Mouse (Mus musculus): ENCODE results near the gene Jag2. TPM values are rescaled to one million over a fixed set of nuclear protein-coding genes. Genes with fewer than 3 reads are reported as not detected.

Gene Jag2
- polyA plus RNA-seq, 1 experiment from 2014 or later, result 0.14 TPM

DNA sequence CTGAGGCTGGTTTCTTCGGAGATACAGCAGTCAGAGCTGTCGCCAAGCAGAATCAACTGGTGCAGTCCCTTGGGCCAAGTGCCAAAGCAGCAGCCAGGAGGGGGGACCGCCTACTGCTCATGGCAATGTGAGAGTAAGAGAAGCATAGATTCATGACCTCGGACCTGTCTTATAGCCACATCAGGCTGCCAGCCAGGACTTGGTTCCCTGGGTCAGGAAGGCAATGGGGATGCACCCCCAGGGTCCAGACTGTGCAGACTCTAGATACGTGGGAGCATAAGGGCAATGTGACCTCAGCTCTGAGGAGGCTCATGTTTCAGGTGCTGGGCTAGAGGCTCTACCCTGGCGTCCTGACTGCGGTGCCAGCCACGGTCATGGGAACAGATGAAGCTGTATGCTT lies 25.6 kb downstream of the Jag2 start:
- Histone ChIP-seq H3K9me3 (ENCODE audit: low read length) (no peaks in the 10 kb centered on the region), H3K9ac (replicated peaks) (no peak overlapping the region), H3K27me3 (ENCODE audit: insufficient read depth, low read length) (no peaks in the 10 kb centered on the region), H3K27ac (ENCODE audit: low read depth) (no peak overlapping the region), H3K4me3 (ENCODE audit: low read depth, low read length) (no peak overlapping the region), H3K4me1 (ENCODE audit: insufficient read depth) (no peaks in the 10 kb centered on the region), H3K36me3 (replicated peaks; ENCODE audit: insufficient read depth, low read length) (no peaks in the 10 kb centered on the region), H3K4me2 (ENCODE audit: low read depth, low read length) (no peak overlapping the region)
- 83% methylated on average over 8 of the region's 8 CpGs for WGBS (ENCODE audit: insufficient replicate concordance)
- TF ChIP-seq EP300 (IDR thresholded peaks at IDR 0.05; ENCODE audit: low read depth), result no peak
- DNase-seq, result no peak
- ATAC-seq, result no peak

GRCm38 (mm10) chr12:112900641-112901040 lies 28.9 kb downstream of the Jag2 start:
- Histone ChIP-seq H3K9ac (replicated peaks) (no peak overlapping the region), H3K36me3 (replicated peaks; ENCODE audit: insufficient read depth, low read length) (no peaks in the 10 kb centered on the region), H3K9me3 (ENCODE audit: low read length) (no peaks in the 10 kb centered on the region), H3K4me2 (ENCODE audit: low read depth, low read length) (no peak overlapping the region), H3K4me3 (ENCODE audit: low read depth, low read length) (no peak overlapping the region), H3K27me3 (ENCODE audit: insufficient read depth, low read length) (no peaks in the 10 kb centered on the region), H3K4me1 (ENCODE audit: insufficient read depth) (peaks cover 1% of the 10 kb centered on the region; the same call in 1 of the 2 replicates), H3K27ac (ENCODE audit: low read depth) (no peak overlapping the region)
- DNase-seq (no peak), ATAC-seq (no peak)
- TF ChIP-seq CTCF (IDR thresholded peaks at IDR 0.05; ENCODE audit: low read depth), result no peak
- TF ChIP-seq EP300 (IDR thresholded peaks at IDR 0.05; ENCODE audit: low read depth), result no peak
- WGBS (ENCODE audit: insufficient replicate concordance), result 85% methylated on average over 9 of the region's 9 CpGs

GRCm38 (mm10) chr12:112898960-112899359 lies 30.6 kb downstream of the Jag2 start:
- Histone ChIP-seq H3K9ac (replicated peaks) (no peak overlapping the region), H3K4me2 (ENCODE audit: low read depth, low read length) (no peak overlapping the region), H3K9me3 (ENCODE audit: low read length) (no peaks in the 10 kb centered on the region), H3K4me1 (ENCODE audit: insufficient read depth) (peaks cover 11% of the 10 kb centered on the region; the same call in 1 of the 2 replicates), H3K27me3 (ENCODE audit: insufficient read depth, low read length) (peaks cover 2% of the 10 kb centered on the region; the same call in 1 of the 2 replicates), H3K27ac (ENCODE audit: low read depth) (no peak overlapping the region), H3K36me3 (replicated peaks; ENCODE audit: insufficient read depth, low read length) (no peaks in the 10 kb centered on the region), H3K4me3 (ENCODE audit: low read depth, low read length) (no peak overlapping the region)
- no peak for ATAC-seq
- 57% methylated on average over 4 of the region's 4 CpGs for WGBS (ENCODE audit: insufficient replicate concordance)
- DNase-seq, result no peak
- TF ChIP-seq EP300 (IDR thresholded peaks at IDR 0.05; ENCODE audit: low read depth) (no peak), CTCF (IDR thresholded peaks at IDR 0.05; ENCODE audit: low read depth) (no peak)

DNA sequence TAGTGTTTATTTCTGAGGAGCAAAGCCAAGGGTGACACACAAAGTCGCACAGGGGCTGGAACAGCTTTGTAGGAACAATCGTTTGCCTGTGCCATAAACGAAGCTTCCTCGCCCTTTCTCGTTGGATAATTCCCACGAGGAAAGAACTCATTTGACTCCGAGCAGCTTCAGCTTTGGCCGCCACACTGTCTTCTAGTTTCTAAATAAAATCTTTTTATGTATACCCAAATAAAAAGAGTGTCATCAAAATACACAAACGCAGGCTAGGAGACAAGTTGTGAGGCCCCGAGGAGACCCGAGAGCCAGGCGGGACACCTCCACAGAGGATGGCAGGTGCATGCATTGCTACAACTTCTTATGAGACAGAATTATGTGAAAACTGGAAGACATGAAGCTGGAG lies 31.2 kb downstream of the Jag2 start:
- WGBS (ENCODE audit: insufficient replicate concordance), result 72% methylated on average over 12 of the region's 12 CpGs
- H3K27ac ChIP-seq (ENCODE audit: low read depth), result no peak overlapping the region
- no peak for TF ChIP-seq EP300 (IDR thresholded peaks at IDR 0.05; ENCODE audit: low read depth)

GRCm38 (mm10) chr12:112897522-112898212 lies 31.9 kb downstream of the Jag2 start:
- H3K27me3 ChIP-seq (ENCODE audit: insufficient read depth, low read length), result peaks cover 6% of the 10 kb centered on the region; the same call in 1 of the 2 replicates

More for the DNA sequence above, 31.2 kb downstream of the Jag2 start:
- H3K36me3 ChIP-seq (replicated peaks; ENCODE audit: insufficient read depth, low read length), result no peaks in the 10 kb centered on the region
- no peaks in the 10 kb centered on the region for H3K9me3 ChIP-seq (ENCODE audit: low read length)
- H3K9ac ChIP-seq (replicated peaks), result no peak overlapping the region
- peaks cover 3% of the 10 kb centered on the region; the same call in 1 of the 2 replicates for H3K27me3 ChIP-seq (ENCODE audit: insufficient read depth, low read length)
- DNase-seq (no peak), ATAC-seq (no peak)
- peaks cover 11% of the 10 kb centered on the region; the same call in 1 of the 2 replicates for H3K4me1 ChIP-seq (ENCODE audit: insufficient read depth)
- H3K4me3 ChIP-seq (ENCODE audit: low read depth, low read length), result no peak overlapping the region
- H3K4me2 ChIP-seq (ENCODE audit: low read depth, low read length), result no peak overlapping the region

DNA sequence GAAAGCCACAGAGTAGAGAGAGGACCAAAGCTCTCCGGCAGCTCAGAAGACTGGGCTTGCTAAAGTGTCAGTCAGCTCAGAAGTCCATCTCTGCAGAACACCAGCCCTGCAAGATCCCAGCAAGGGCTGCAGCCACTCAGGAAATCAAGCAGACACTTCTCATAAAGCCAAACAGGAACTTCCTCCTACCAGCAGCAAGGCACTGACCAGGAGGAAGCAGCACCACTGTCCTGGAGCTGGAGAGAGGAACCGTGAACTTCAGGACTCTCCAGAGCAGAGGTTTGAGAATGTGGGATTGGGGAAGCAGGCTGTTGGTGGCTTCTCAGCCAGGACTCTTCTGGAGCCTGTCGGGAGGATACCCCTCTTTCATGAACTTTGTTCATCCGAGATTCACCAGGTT lies 34.6 kb downstream of the Jag2 start:
- DNase-seq, result no peak

More at GRCm38 (mm10) chr12:112897522-112898212, 31.9 kb downstream of the Jag2 start:
- Histone ChIP-seq H3K4me2 (ENCODE audit: low read depth, low read length) (no peak overlapping the region), H3K4me1 (ENCODE audit: insufficient read depth) (peaks cover 11% of the 10 kb centered on the region; the same call in 1 of the 2 replicates), H3K27ac (ENCODE audit: low read depth) (no peak overlapping the region), H3K36me3 (replicated peaks; ENCODE audit: insufficient read depth, low read length) (no peaks in the 10 kb centered on the region), H3K4me3 (ENCODE audit: low read depth, low read length) (no peak overlapping the region), H3K9me3 (ENCODE audit: low read length) (no peaks in the 10 kb centered on the region), H3K9ac (replicated peaks) (no peak overlapping the region)
- DNase-seq, result no peak
- ATAC-seq, result peak; percentile 75
- TF ChIP-seq CTCF (IDR thresholded peaks at IDR 0.05; ENCODE audit: low read depth) (no peak), EP300 (IDR thresholded peaks at IDR 0.05; ENCODE audit: low read depth) (peak; percentile 53)
- 17% methylated on average over 16 of the region's 16 CpGs for WGBS (ENCODE audit: insufficient replicate concordance)

More for the DNA sequence above, 34.6 kb downstream of the Jag2 start:
- Histone ChIP-seq H3K27me3 (ENCODE audit: insufficient read depth, low read length) (peaks cover 6% of the 10 kb centered on the region; the same call in 1 of the 2 replicates), H3K9ac (replicated peaks) (no peak overlapping the region), H3K4me1 (ENCODE audit: insufficient read depth) (peaks cover 11% of the 10 kb centered on the region; the same call in 1 of the 2 replicates), H3K4me3 (ENCODE audit: low read depth, low read length) (no peak overlapping the region), H3K27ac (ENCODE audit: low read depth) (peak overlapping the region; percentile 62), H3K36me3 (replicated peaks; ENCODE audit: insufficient read depth, low read length) (no peaks in the 10 kb centered on the region), H3K9me3 (ENCODE audit: low read length) (no peaks in the 10 kb centered on the region), H3K4me2 (ENCODE audit: low read depth, low read length) (no peak overlapping the region)
- no peak for TF ChIP-seq EP300 (IDR thresholded peaks at IDR 0.05; ENCODE audit: low read depth)
- TF ChIP-seq CTCF (IDR thresholded peaks at IDR 0.05; ENCODE audit: low read depth), result no peak
- WGBS (ENCODE audit: insufficient replicate concordance), result 20% methylated on average over 4 of the region's 4 CpGs
- peak; percentile 40 for ATAC-seq

All from liver, postnatal 0 days (tissue).